Mouse (Mus musculus): Measurements from ENCODE around the gene Cldn34c1.
"Not testable (repeated sequence)": the region's sequence is repeated elsewhere in the genome, so short reads cannot be mapped to it uniquely, and the experiment has no call there.

Cldn34c1 gene

DNA sequence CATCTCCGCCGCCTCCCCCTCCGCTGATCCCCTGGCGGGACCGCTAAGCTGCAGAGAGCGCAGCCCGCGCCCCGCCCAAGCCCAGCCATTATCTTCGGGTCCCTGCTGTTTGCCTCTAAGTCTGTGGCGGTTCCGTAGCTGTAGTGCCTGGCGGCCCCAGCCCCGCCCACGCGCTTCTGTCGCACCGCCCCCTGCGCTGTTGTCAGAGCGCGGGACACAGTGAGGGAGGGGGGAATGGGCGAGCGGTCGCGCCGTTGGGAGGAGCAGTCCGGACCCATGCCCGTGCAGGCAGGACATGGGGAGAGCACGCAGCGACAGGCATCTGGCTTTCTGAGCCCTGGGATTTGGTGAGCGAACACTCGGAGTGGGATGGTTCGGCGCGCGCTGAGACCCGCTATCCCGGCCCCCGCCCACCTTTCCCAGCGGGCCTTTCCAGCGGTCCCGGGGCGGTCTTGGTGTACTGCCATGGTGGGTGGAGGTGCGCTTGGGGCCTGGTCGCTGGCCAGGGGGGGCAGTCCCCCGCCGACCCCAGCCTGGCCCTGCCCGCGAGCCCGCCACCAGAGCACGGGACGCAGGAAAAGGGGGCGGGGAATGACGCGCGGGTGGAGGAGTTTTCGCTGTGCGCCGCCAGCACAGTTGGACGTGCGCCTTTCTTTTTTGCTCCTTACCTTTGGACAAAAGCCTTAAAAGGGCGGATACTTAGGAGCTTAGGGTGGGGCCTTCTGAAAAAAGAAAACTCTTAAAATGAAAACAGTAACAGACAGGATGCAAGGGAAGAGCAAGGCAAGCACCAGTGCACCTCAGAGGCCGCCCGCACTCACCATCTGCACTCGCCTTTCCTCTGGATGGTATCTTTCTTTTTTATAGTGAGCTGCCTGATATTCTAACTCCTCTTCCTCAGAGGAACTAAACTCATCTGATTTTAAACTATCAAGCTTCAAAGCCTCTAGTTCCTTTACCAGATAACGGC is at the start of gene Cldn34c1:
Cldn34c1 (plus strand) TSS at position 205 of the 970 bp plus-strand sequence.
- in situ Hi-C loops (cut with MboI; ENCODE audit: low sequenced_read_pairs): no loop called here

DNA sequence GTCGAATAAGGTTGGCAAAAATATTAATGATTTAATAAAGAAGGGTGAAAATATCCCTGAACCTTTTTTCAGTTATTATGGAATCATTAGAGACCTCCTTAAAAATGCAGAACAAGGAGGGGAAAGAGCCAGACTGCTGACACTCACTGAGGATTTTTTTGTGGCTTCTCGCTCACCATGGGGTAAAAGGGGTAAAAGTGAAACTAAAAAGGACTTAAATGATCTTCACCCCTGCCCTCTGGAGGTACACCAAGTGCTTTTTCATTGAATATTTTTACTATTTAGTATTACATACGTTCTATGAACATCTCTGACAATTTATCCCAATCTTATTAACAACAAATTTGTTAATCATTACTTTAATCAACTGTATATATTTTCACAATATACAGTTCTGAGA is 15.9 kb upstream of the Cldn34c1 start:
- in situ Hi-C loops (cut with MboI; ENCODE audit: low sequenced_read_pairs): no loop called here

GRCm38 (mm10) chrX:123102806-123103205 is 489 bp upstream of the Cldn34c1 start:
- in situ Hi-C loops (cut with MboI; ENCODE audit: low sequenced_read_pairs): not testable (repeated sequence)

- in situ Hi-C loops (cut with MboI; ENCODE audit: low sequenced_read_pairs): not testable (repeated sequence)
Measured at GRCm38 (mm10) chrX:123104692-123105091, 1.4 kb downstream of the Cldn34c1 start.

DNA sequence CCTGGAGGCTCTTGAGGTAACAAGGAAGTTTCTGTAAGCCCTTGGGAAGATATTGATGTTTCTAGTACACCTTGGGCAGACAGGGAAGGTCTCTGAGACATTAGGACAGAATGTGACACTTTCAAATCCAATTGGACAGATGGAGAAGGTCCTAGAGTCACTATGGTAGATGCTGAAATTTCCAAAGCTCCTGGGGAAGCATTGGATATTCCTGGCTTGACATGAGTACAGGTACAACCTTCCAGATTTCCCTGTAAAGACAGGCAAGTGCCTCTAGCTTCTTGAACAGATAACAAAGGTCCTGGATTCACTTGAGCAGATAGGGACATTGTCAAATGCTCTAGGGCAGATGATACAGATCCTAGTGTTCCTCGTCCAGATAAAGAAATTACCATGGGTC is 119.1 kb downstream of the Cldn34c1 start, which contains the start of gene Srsx:
Srsx (minus strand) TSS at position 101 of the 400 bp plus-strand sequence.
- in situ Hi-C loops (cut with MboI; ENCODE audit: low sequenced_read_pairs): not testable (repeated sequence)

All from CH12F3 (cell line).